Mouse (Mus musculus): ENCODE data around the gene Selenoh.
"Not testable (repeated sequence)": the region's sequence is repeated elsewhere in the genome, so short reads cannot be mapped to it uniquely, and the experiment has no call there.

The Selenoh gene

GRCm38 (mm10) chr2:84671535-84671934, 965 bp upstream of the Selenoh start:
- DNase-seq (ENCODE audit: low spot score in 2 of 2), result not testable (repeated sequence)

- no peak for DNase-seq (ENCODE audit: low spot score in 2 of 2)
Observed at GRCm38 (mm10) chr2:84669828-84670568, 572 bp downstream of the Selenoh start.

DNA sequence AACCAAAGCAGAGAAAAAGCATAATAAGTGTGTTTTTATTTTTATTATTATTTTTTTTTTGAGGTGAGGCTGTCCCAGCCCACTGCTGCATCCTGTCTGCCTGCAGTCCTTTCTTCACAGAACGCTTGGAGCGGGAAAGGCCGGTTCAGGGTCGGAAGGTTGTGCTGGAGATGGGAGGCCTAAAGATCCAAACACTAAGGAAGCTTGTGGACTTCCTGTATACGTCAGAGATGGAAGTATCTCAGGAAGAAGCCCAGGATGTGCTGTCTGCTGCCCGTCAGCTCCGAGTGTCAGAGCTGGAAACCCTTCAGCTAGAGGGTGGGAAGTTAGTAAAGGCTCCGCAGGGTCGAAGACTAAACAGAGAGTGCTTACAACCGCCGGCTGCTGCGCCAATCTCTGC, 4.5 kb downstream of the Selenoh start:
- no peak for DNase-seq (ENCODE audit: low spot score in 2 of 2)

DNA sequence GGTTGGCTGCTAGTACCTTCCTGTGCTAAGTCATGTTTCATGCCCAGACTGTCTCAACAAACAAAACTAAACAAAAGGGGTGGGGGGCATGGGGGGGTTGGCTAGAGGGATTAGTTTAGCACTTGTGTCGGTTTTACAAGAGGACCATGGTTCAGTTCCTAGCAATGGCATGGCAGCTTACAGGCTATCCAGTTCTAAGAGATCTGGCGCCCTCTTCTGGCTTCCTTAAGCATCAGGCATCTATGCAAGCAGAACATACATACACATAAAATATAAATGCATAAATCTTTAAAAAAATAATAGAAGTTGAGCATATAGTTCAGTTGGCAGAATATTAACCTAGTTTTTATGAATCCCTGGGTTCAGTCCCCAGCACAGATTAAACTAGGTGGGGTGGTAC, 7.7 kb downstream of the Selenoh start:
- DNase-seq (ENCODE audit: low spot score in 2 of 2), result no peak

DNA sequence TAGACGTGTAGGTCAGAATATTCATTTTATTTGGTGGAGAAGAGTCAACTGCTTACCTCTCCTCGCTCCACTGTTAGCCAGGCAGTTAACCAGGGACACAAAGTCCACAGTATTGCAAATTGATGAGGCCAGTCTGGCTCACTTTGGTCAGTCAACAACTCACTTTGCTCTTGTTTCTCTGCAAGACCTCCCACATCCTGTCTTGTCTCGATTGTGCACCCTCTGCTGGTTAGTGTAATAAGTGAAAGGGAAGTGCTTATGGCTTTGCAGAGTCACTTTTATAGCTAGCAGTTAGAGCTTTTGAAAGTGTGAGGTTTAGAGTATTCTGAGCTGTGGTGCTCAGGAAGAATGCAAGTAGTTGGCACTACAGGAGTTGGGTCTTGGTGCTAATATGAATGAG, 10.3 kb downstream of the Selenoh start:
- no peak for DNase-seq (ENCODE audit: low spot score in 2 of 2)

GRCm38 (mm10) chr2:84658806-84659205, 11.8 kb downstream of the Selenoh start, which contains the start of gene Btbd18:
Gene Btbd18, plus strand, starts transcription at chr2:84659079.
- DNase-seq (ENCODE audit: low spot score in 2 of 2), result no peak

DNA sequence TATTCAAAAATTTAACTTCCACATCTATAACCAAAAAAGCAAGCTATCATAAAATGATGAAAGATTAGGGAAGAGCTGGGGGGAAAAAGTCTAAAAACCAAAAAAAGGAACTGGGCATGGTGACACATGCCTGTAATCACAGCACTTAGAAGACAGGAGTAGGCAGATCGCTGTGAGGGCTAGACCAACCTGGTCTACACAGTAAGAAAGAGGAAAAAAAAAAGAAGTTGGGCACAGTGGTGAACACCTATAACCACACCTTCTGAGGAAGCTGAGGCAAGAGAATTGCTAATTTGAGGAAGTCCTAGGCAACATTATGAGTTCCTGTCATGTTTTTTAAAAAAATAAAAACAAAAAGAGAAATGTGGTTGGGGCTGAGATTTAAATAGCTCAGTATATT, 14.7 kb downstream of the Selenoh start:
- DNase-seq (ENCODE audit: low spot score in 2 of 2), result no peak

DNA sequence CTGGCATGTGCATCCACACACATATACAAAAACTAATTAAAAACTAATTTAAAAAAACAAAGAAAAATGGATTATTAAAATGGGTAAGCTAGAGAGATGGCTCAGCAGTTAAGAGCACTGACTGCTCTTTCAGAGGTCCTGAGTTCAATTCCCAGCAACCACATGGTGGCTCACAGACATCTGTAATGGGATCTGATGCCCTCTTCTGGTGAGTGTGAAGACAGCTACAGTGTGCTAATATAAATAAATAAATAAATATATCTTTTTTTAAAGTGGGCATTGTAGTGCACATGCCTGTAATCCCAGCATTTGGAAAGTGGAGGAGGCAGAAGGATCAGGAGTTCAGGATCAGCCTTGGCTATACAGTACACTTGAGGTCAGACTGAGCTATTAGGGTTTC, 17.2 kb downstream of the Selenoh start:
- DNase-seq (ENCODE audit: low spot score in 2 of 2), result no peak

DNA sequence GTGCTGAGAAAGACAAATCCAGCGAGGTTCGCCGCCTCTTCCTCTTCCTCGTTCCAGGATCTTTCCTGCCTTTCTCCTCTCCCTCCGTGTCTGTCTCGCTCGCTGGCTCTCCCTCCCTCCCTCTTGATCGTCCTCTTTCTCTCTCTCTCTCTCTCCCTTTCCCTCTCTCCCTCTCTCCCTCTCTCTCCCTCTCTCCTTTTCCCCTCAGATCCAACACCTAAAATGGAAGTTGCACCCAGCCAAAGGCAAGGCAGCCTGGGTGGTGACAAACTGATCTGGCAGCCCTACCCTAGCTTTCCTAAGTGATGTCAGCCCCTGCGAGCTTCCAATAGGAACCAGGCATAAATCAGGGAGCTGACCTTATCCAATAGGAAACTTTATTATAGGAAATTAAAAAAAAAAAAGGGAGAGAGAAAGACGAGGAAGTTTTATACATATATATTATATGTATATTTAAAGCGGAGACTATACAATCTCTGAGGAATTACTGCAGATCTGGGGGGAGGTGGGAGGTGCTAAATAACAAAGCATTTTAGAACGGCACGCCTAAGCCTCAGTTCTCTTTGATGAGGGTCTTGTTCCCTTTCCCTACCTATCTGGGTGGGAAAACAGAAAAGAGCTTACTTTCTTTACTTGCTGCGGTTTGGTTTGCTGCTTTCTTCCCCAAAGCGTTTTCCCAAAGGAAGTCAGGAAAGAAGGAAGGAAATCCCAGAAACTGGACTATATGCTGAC, 19.9 kb downstream of the Selenoh start, which contains the start of gene Ctnnd1:
Gene Ctnnd1, minus strand, starts transcription at position 302 of the 732 bp plus-strand sequence.
- peak; percentile 75 to 83 for DNase-seq (ENCODE audit: low spot score in 2 of 2)

DNA sequence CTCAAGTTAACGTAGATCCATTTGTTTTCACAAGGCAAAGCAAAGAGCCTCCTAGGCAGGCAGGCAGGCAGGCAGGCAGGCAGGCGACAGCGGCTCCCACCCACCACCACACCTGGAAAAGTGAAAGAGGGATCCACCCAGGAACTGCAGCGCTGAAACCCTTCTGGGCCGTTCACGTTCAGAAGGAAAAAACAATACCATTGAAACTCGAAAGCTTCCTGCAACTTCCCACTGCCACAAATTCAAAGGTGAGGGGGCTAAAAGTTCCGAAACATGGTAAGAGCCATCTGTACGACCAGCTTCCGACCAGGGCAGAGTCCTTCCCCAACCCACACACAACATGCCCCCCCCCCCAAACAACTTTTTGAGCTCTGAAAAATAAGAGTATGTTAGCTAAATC, 20.9 kb downstream of the Selenoh start:
- no peak for DNase-seq (ENCODE audit: low spot score in 2 of 2)

DNA sequence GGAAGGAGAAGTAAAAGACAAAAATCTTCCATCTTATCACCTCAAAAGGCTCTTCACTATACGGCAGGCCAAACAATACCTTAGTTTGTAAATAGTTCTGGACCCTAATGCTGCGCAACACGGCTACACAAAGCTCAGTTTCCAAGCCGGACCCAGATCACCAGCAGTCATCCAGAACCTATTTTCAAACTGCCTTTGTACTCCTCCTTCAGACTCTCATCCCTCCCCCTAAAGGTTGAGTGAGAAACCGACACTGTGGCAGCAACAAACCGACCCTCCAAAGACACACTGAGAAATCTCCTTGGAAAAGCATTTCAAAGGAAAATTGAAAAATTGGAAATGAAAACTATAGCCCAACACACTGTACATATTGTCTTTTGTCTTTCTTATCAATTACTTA, 22.2 kb downstream of the Selenoh start:
- no peak for DNase-seq (ENCODE audit: low spot score in 2 of 2)

DNA sequence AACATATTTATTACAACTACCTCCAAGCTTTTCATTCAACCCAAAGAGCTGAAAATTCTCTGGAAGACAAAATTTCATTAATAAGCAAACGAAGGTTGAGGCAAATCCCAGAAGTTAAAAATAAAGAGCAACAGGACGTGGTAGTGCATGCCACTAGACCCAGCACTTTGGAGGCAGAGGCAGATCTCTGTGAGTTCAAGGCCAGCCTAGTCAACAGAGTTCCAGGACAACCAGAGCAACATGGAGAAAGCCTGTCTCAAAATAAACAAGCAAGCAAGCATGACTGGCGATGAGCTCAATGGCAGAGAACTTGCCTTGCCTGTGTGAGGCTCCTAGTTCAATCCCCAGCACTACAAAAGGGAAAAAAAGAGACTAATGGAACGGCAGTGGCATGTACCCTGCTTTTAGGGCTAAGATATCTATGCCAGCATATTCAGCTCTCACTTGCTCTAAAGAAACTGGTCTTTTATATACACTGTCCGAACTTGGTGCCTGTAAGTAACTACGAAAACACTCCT, 23.5 kb downstream of the Selenoh start:
- no peak for DNase-seq (ENCODE audit: low spot score in 2 of 2)

- DNase-seq (ENCODE audit: low spot score in 2 of 2), result no peak
Observed at GRCm38 (mm10) chr2:84646138-84646537, 24.4 kb downstream of the Selenoh start.

DNA sequence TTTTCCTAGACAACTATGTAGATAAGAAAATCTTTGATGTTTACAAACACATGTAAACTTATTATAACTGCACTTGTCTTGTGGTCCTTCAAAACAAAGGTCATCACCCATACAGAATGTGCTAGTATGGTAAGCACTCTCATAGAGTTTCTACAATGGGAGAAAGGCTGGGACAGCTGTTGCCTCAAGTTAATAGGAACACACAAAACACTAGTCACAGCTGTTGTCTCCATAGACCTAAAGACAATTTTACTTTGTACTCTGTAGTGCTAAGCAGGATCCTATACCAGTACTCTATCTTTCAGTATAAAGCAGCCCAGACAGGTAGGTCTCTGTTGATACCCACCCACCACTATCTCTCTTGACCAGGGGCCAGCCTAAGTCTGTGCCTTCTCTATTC, 29.7 kb downstream of the Selenoh start:
- no peak for DNase-seq (ENCODE audit: low spot score in 2 of 2)

GRCm38 (mm10) chr2:84638428-84639220, 31.9 kb downstream of the Selenoh start:
- no peak for DNase-seq (ENCODE audit: low spot score in 2 of 2)

- DNase-seq (ENCODE audit: low spot score in 2 of 2), result no peak
Observed at GRCm38 (mm10) chr2:84637452-84638165, 33.0 kb downstream of the Selenoh start.

GRCm38 (mm10) chr2:84636231-84636741, 34.3 kb downstream of the Selenoh start:
- DNase-seq (ENCODE audit: low spot score in 2 of 2), result no peak

DNA sequence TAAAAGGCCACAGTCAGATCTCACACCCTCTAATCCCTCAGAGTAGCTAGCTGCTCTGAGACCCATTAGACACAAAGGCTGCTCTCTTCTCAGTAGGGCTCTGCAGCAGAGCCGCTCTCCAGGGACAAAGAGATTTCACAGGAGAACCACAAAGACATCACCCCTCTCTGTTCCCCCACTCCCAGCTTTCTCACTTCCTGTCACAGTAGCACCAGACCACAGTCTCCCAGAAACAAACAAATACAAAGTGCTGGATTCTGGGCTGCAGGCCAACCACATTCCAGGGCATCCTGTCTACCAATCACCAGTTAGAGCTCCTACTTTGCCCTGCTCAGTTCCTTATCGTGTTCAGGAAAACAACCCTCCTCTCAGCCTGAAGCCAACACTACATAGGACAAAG, 35.0 kb downstream of the Selenoh start:
- peak; percentile 81 to 85 for DNase-seq (ENCODE audit: low spot score in 2 of 2)

- DNase-seq (ENCODE audit: low spot score in 2 of 2), result no peak
Observed at GRCm38 (mm10) chr2:84634934-84635482, 35.6 kb downstream of the Selenoh start.

- DNase-seq (ENCODE audit: low spot score in 2 of 2), result no peak
Observed at GRCm38 (mm10) chr2:84634006-84634405, 36.6 kb downstream of the Selenoh start.

DNA sequence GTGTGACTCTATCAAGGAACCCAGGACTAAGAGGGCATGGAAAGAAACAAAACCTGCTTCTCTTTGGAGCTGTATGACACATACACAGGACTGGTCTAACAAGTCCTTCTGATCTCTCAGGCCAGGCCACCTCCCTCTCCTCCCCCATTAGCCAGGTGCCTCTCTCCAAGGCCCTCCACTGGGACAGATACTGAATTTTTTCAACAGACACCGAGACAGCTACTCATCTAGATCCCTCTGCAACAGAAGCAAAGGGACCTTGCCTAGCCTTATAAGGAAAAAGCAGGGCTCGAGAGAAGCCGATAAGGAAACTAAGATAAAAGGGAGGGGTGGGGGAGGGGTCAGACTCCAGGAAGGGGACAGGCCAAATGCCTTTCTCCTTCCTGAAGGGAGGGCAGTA, 37.6 kb downstream of the Selenoh start:
- DNase-seq (ENCODE audit: low spot score in 2 of 2), result no peak

Measured in urinary bladder, postnatal 4 days (tissue).